Mouse (Mus musculus): ENCODE measurements at regions not wholly inside any gene's neighbourhood (a gene's known extent, or its start where the extent isn't known, plus 50 kb on each side); places are given as distances from the start of the nearest gene placed in this dataset.

DNA sequence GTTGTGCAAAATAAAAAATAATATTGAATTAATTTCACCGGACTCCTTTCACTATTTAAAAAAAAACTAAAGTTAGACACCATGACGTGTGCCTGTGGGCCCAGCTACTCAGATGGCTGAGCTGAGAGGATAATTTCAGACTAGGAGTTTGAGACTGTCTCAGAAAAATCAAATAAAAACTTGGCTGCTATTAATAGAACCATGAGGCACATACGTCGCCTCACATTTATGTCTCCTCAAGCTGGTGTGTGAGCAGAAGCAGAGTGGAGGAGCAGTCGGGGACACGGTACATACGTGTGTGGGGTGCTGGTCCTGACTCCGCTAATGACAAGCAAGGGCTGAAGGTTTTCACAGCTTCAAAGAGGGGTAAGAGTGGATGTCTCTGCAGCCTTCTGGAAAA lies 52.8 kb upstream of the Dmrtb1 start:
- DNase-seq (ENCODE audit: low read depth, low spot score) = no peak

DNA sequence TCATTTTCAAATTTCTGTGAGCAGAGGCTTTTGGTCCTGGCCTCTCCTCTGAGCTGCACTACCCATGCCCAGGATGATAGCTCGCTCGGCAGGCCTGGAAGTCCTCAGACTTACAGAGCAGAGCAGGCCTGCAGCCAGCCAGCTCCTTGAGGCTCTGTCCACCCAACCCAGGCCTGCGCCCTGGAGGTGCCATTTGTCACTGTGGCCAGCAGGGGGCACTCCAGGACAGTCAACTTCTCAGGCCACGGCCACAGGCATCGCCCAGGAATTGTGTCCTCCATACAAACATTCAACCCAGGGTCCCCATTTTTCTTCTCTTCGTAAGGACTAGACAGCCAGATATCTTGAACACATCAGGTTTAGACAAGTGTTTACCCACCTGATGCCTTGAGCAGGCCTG lies 53.9 kb upstream of the Dmrtb1 start:
- DNase-seq (ENCODE audit: low read depth, low spot score) = peak; percentile 73

DNA sequence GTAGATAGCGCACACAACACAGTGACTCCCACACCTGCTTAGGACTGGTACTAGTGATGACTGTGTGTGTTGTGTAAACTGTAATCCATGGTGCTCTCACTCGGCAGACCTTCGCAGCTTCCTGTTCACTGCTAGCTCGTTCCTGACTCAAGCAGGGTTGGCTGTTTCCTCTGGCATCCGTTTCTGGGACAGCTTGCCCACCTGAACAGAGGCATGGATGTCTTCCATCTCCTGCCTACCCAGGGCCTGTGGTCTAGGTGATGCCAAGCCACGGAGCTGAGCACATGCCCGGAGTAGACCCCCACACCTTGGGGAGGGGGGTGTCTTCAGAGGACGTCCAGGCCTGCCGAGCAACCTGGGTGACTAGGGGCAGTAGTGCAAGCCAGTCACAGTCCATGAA lies 54.7 kb upstream of the Dmrtb1 start:
- no peak for DNase-seq (ENCODE audit: low read depth, low spot score)

DNA sequence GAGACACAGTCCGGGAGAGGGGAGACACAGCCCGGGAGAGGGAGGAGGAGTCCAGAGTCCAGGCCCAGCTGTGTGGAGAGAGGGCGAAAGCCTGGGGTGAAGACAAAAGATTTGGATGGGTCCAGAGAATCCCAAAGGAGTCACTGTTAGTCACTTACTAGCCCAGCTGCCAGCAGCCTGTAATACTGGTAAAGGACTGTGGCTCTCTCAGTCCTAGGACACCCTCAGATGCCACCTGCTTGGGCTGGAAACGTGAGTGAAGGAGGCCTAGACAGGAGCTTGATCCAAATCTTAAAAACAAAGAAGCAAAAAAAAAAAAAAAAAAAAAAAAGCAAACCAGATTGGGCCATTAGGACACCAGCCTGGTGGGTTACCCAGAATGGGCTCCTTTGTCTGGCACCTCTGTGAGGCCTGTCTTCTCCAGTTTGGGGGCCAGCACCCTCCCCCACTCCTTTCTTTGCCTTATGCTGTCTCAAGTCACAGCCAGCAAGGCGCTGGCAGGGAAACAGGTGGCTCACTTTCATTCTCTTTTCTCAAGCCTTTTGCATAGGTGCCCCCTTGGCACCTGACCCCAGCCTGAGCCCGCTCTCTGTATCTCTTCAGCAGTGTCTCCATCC lies 55.9 kb upstream of the Dmrtb1 start:
- no peak for DNase-seq (ENCODE audit: low read depth, low spot score)

DNA sequence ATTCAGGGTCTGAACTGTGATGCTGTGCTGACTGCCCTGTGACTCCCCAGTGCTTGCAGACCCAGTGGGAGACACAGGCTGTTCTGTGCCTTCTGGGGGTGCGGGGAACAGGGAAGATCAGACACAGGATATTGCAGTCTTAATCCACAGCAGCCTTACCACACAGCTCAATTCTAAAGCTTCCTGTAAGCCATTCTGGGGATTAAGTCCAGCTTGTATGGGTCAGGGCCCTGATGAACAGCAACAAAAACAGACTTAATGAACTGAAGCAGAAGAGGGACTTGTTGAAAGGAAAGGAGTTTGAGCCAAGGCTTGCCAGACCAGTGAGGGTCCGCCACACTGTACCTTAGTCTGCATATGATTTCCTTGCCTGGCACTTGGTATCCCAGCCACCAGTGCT lies 58.4 kb upstream of the Lrp8 start:
- peak; percentile 59 for DNase-seq (ENCODE audit: low read depth, low spot score)

DNA sequence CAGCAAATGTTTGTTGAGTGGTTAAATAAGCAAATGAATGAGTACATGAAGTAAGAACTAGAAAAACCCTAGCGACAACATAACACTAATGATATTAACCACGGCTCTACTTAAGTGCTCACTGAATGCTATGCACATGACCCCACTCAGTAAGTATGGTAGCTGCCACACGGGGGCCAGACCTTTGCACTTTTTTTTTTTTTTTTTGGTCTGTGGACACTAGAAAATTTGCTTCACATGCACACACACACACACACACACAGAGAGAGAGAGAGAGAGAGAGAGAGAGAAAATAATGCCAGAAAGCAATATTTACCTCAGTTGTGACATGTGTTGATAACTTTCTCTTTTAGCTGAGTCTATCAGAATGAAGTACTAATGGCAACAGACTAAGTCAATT lies 55.7 kb upstream of the Lrp8 start:
- DNase-seq (ENCODE audit: low read depth, low spot score) = no peak

DNA sequence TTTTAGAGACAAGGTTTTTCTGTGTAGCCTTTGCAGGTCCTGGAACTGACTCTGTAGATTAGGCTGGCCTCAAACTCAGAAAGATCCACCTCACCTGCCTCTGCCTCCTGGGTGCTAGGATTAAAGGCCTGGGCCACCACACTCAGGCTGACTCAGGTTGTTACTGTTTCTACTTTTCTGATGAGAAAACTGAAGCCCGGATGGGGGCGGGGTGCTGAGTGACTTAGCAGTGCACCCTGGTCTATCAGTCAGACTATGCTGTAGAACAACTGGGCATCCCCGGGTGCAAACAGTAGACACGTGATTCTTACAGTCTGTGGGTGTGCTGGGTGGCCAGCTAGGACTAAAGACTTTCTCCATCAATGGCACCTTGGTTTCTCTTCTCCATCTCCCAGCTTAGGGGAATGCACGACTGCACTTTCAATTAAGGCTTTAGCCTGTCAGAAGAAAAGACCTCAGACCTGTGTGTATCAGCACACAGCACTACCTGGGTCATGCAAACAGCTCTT lies 55.1 kb upstream of the Lrp8 start:
- no peak for DNase-seq (ENCODE audit: low read depth, low spot score)

DNA sequence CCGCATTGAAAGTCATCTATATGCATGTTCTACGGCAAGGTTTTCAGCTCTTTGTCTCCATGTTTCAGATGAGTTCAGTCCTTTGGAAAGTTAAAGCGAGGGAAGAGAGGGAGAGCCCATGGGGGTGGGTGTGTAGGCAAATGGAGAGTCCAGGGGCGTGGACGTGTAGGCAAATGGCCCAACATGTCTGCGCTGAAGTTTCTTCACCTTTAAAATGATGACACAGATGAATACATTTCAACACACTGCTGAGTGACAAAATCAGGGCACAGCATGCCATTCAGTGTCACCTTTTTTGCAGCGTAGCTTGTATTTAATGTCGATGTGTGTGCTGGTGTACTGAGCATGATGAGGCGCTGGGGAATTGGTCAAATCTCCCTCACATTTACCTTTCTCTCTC lies 54.6 kb upstream of the Lrp8 start:
- no peak for DNase-seq (ENCODE audit: low read depth, low spot score)

DNA sequence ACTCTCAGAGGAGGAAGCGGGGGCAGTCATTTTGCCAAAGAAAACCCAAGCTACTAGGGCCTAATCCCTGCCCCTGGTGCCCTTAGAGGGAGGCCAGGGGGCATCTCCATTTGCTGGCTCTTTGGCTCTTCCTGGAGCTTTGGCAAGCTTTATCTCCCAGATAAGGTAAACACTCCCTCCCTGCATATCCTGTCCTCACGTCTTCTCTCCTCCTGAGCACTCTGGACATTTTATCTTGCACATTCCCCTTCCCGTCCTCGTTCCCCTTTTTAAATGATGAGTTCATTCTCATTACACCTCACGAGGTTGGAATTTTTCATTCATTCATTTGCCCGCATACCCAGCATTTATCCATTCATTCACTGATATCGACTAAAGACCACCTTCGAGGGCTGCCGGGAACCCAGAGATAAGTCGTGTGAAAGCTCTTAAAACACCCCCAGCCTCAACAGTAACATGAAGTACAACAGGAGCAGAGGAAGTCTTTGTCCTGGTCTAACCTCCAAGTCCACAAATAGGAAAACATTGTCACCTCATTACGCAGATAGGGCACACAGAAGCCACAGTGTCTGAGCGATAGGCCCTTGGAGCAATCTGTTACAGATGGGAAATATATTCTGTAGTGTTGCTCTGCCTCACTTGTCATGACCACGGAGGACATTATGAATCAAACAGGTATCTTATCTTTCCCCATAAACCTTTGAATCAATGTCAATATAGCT lies 54.0 kb upstream of the Lrp8 start:
- no peak for DNase-seq (ENCODE audit: low read depth, low spot score)

DNA sequence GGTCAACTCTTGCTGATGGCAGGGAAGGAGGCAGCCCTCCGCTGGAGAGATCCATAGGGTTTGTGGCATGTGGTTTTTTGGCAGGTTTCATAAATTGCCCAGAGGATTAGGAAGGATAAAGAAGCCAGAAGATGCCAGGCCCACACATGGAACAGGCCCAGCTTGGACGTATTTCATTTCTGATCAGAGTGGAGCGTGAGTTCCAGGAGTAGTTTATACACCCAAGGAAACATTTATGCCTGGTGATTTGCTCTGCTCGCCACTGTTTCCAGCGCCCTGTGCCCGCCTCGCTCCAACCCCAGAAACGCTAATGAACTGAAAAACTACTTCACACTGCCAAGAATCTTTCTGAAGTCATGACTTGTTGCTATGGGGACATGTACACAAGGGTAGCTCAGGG lies 53.0 kb upstream of the Lrp8 start:
- DNase-seq (ENCODE audit: low read depth, low spot score) = no peak

DNA sequence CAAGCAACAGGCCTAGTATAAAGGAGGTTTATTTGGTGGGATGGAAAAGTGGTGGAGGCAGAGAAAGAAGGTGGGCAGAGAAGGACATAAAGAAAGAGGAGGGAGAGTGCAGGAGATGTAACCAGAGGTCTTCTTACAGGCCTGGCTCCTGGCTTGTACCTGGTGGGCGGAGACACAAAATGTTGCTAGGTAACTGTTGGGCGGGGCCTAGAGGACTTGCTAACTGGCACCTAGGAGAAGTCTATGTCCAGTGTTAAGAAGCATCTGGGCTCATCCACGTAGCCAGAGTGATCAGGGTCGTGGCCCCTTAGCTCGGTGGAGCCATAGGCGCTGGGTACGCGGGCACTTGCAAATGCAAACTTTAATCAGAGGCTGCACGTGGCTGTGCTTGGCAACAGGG lies 52.0 kb upstream of the Lrp8 start:
- DNase-seq (ENCODE audit: low read depth, low spot score) = no peak

Data from retina, adult 2 months (tissue).